Comparison of ENCODE assay signal across 10 mouse cellular contexts in genomic region chr4:73599248-73599647, GRCm38 (mm10). TPM values are rescaled to one million over a fixed set of nuclear protein-coding genes. Genes with fewer than 3 reads are reported as not detected.
DNase-seq lines count a peak whose midpoint lies in the region; ATAC-seq and TF ChIP-seq lines count a peak whose summit lies in the region.
"Had no signal": no experiment of that assay in that cellular context is flagged by ENCODE, and none has a peak within 500 bp of the region (broad histone marks: within the 10 kb centered on the region; RNA-seq: fewer than 3 reads in every experiment).

No protein-coding gene starts in this region.

- H3K9me3 ChIP-seq in intestine, embryonic 16.5 days (ENCODE audit: control insufficient read depth, low read length), result no peaks in the 10 kb centered on the region
- H3K9me3 ChIP-seq: megakaryocyte, embryonic 14.5 days had no signal

- no peak overlapping the region for H3K27ac ChIP-seq in gastrocnemius, adult 2 months
- no peak overlapping the region for H3K27ac ChIP-seq in intestine, embryonic 16.5 days (ENCODE audit: low read length)

- DNase-seq in gastrocnemius, adult 2 months, result no peak
- no peak for DNase-seq in gastrocnemius, adult 8-10 months (ENCODE audit: low spot score in 2 of 2)
- DNase-seq in 3T3-L1 (ENCODE audit: low read depth, low spot score), result peak; percentile 56
- DNase-seq in brain, embryonic 14.5 days (ENCODE audit: low read depth), result peak; percentile 86
- peak; percentile 5 for DNase-seq in kidney, postnatal 14 days
- DNase-seq in spleen, adult 12 weeks (ENCODE audit: low spot score), result no peak
- no peak for DNase-seq in heart, postnatal 25 days (ENCODE audit: low spot score)
- DNase-seq: gastrocnemius, postnatal 14 days had no signal

- WGBS in intestine, embryonic 16.5 days, result 8% methylated on average over 3 of the region's 3 CpGs

- H3K27me3 ChIP-seq in intestine, embryonic 16.5 days (replicated peaks; ENCODE audit: control insufficient read depth, insufficient read depth, low read length), result no peaks in the 10 kb centered on the region
- H3K27me3 ChIP-seq: megakaryocyte, embryonic 14.5 days had no signal

- H3K36me3 ChIP-seq in intestine, embryonic 16.5 days (ENCODE audit: control insufficient read depth, insufficient read depth, low read length), result no peaks in the 10 kb centered on the region

- H3K4me2 ChIP-seq in intestine, embryonic 16.5 days (ENCODE audit: low read depth, low read length), result no peak overlapping the region

- no peak for ATAC-seq in intestine, embryonic 16.5 days

- no peaks in the 10 kb centered on the region for H3K4me1 ChIP-seq in intestine, embryonic 16.5 days (ENCODE audit: control insufficient read depth, insufficient read depth, low read length)
- H3K4me1 ChIP-seq: megakaryocyte, embryonic 14.5 days had no signal

- no peak overlapping the region for H3K4me3 ChIP-seq in gastrocnemius, adult 2 months
- H3K4me3 ChIP-seq in intestine, embryonic 16.5 days (ENCODE audit: low read length), result no peak overlapping the region
- H3K4me3 ChIP-seq: megakaryocyte, embryonic 14.5 days had no signal

- peak; percentile 39 for TF ChIP-seq CTCF in gastrocnemius, adult 2 months (IDR thresholded peaks at IDR 0.05)
- peak; percentile 73; the same call in 1 of the 2 replicates for TF ChIP-seq CTCF in brain, embryonic 14.5 days (IDR thresholded peaks at IDR 0.05; ENCODE audit: borderline replicate concordance, extremely low read depth, insufficient read depth, insufficient read length)

- TF ChIP-seq POLR2A in brain, embryonic 14.5 days (IDR thresholded peaks at IDR 0.05; ENCODE audit: borderline replicate concordance, extremely low read depth, insufficient read depth, insufficient read length, poor library complexity, severe bottlenecking), result no peak

- intact Hi-C loops in gastrocnemius, adult 2 months (cut with DNase I), result no loop called here
- intact Hi-C loops in heart, postnatal 25 days (cut with DNase I), result no loop called here

- H3K9ac ChIP-seq in intestine, embryonic 16.5 days (ENCODE audit: low read depth, low read length), result no peak overlapping the region

RNA-seq across cellular contexts. Expression of gene Gm11238, which starts 8.4 kb away (rescaled TPM):
- not detected for total RNA-seq in gastrocnemius, adult 2 months (2021)
- not detected for total RNA-seq in gastrocnemius, adult 8-10 months (2022)
- polyA plus RNA-seq in brain, embryonic 14.5 days (2012; rRNA removed), result not detected in 2 replicates
- not detected for total RNA-seq in heart, postnatal 25 days (2021)
- polyA plus RNA-seq in intestine, embryonic 16.5 days (2015; fragmentation: Nextera tagmentation; extraction: Ambion mirVana), result not detected in 2 replicates
- total RNA-seq: gastrocnemius, postnatal 14 days had no signal

RNA-seq across cellular contexts. Expression of gene Gm11237, which starts 23.5 kb away (rescaled TPM):
- not detected for total RNA-seq in gastrocnemius, adult 2 months (2021)
- total RNA-seq in gastrocnemius, adult 8-10 months (2022), result not detected
- polyA plus RNA-seq in brain, embryonic 14.5 days (2012; rRNA removed), result not detected in 2 replicates
- total RNA-seq in heart, postnatal 25 days (2021), result not detected
- not detected in 2 replicates for polyA plus RNA-seq in intestine, embryonic 16.5 days (2015; fragmentation: Nextera tagmentation; extraction: Ambion mirVana)
- total RNA-seq: gastrocnemius, postnatal 14 days had no signal

RNA-seq across cellular contexts. Expression of gene Gm11236, which starts 38.7 kb away (rescaled TPM):
- total RNA-seq in gastrocnemius, adult 2 months (2021), result not detected
- not detected for total RNA-seq in gastrocnemius, adult 8-10 months (2022)
- polyA plus RNA-seq in brain, embryonic 14.5 days (2012; rRNA removed), result not detected in 2 replicates
- not detected for total RNA-seq in heart, postnatal 25 days (2021)
- polyA plus RNA-seq in intestine, embryonic 16.5 days (2015; fragmentation: Nextera tagmentation; extraction: Ambion mirVana), result not detected in 2 replicates
- total RNA-seq: gastrocnemius, postnatal 14 days had no signal

Comparison
In these comparisons a context has a peak if more than half of its experiments do, and no peak if none do; other contexts are left out.
1. DNase-seq: peak in 3T3-L1 (single experiment), brain, embryonic 14.5 days (single experiment) and kidney, postnatal 14 days (single experiment); none in gastrocnemius, adult 2 months (single experiment), gastrocnemius, adult 8-10 months (0 of 2), spleen, adult 12 weeks (single experiment) and heart, postnatal 25 days (single experiment).